Mouse (Mus musculus): ENCODE measurements around the gene Slc7a11.
"Not testable (repeated sequence)": the region's sequence is repeated elsewhere in the genome, so short reads cannot be mapped to it uniquely, and the experiment has no call there.

Gene Slc7a11

GRCm38 (mm10) chr3:50443421-50443916, at the start of gene Slc7a11:
Gene Slc7a11, minus strand, starts transcription at chr3:50443614.
- DNase-seq, result peak; percentile 42 to 60

DNA sequence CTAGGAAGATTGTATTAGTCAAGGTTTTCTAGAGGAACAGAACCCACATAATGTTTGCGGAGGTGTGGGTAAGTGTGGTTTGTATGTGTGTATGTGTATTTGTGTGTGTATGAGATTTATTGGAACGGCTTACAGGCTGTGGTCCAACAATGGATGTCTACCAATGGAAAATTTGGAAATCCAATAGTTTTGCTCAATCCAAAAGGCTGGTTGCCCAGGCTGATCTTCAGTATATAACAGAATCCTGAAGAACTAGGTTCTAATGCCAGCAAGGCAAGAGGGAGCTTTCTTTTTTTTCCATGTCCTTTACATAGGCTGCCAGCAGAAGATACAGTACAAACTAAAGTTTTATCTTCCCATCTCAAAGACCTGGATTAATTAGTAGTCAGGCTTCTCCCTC, 48.3 kb upstream of the Slc7a11 start:
- DNase-seq, result no peak

DNA sequence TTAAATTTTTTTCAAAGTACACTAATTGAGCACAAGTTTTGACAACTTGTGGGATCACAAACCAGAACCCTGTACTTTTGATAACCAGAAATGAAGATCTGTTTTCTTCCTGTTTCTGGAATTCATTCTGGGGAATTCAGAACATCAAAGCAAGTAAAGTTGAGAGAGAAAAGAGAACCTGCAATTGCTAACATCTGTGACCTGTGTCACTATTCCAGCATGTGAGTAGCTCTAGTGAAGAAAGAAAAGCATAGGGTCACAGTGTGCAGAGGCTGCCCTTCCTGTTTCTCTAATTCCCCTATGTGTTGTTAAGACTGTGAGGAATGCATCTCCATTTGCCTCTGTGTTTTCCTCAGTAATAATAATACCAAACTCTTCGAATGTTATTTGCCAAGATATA, 40.7 kb upstream of the Slc7a11 start:
- DNase-seq, result no peak

DNA sequence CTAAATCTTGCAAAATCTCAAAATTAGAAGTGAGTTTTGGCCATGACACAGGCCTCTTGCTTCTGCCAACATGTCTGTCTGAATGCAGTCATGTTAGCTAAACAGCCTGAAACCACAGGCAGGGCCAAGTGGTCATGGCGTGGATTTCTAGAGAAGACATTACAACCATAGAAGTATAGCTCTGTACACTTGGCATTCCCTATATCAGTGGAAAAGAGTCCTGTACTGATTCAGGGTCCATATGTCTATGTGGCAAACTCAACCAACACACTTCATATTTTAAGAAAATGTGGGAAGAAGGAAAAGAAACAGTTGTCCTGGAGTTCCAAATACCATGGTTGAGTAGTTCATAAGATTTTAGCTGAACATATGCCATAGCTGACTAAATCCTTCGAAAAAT, 18.8 kb upstream of the Slc7a11 start:
- DNase-seq, result no peak

- no peak for DNase-seq
Observed at GRCm38 (mm10) chr3:50457136-50457535, 13.7 kb upstream of the Slc7a11 start.

GRCm38 (mm10) chr3:50456564-50456963, 13.2 kb upstream of the Slc7a11 start:
- no peak for DNase-seq

DNA sequence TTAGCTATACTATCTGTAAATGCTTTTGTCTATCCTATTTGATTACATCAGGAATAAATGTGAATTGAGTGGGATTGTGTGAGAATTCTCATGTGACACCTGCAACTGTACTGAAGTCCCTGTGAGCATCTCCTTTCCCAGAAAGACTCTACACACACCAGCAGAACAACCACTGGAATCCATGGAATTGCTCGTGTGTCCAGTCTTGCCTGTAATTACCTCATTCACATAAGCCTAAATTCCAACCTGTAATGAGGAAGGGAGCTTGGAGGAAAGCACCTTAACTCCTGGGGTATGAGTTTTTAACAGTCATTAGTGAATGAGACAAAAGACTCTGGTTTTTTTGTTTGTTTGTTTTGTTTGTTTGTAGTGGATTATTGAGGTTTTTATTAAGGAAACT, 12.6 kb upstream of the Slc7a11 start:
- no peak for DNase-seq

- DNase-seq, result no peak
Observed at GRCm38 (mm10) chr3:50445050-50445775, 1.8 kb upstream of the Slc7a11 start.

DNA sequence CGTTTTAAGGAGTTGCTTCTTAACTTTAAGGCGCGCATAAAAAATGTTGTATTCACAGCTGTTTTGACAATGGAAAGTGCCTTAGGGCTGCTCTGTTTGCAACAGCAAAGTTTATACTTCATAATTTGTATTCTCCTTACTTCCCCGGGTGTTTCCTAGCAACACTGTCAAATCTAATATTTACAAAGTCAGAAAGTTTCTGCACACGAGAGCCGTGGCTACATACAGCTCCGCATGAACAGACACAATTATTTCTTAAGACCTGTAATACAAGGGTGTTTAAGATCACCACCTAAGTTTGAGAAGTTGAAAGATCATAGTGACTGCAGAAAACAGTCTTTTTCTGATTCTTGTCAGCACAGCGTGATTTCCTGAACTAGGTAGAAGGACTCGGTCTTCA, 528 bp upstream of the Slc7a11 start:
- DNase-seq, result no peak

DNA sequence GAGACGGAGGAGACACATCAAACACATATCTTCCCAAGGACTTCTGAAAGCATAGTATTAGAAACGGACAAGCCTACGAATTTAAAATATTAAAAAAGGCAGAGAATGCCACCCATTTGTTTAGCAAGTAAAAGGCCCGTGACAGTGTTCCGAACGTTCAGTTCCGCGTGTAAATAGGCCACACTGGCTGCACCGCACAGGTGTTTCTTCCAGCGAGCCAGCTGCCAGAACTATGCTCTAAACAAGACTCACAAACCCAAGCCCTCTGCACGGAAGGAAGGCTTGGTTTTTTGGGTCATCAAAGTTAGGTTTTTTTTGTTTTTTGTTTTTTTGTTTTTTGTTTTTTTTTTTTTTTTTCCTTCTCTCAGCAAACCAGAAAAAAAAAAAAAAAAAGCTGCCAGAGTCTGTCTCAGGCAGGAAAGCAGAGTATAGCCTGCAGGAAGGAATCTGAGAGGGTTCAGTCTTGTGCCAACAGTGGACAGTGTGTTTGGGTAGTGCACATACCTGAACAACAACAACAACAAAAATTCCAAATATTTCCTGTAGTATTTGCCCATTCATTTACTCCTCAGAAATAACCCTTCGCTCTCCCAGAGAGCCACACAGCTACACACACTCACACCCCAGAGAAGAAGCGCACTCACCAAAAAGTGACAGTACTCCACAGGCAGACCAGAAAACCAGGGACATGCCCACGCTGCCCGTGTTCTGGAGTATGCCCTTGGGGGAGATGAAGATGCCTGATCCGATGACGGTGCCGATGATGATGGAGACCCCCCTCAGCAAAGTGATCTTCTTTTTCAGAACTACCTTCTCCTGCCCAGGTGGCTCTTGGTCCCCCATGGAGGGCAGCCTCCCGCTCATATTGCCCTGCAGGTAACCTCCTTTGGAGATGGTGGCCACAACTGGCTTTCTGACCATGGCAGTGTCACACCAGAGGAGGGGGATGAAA, 797 bp downstream of the Slc7a11 start:
- no peak for DNase-seq

DNA sequence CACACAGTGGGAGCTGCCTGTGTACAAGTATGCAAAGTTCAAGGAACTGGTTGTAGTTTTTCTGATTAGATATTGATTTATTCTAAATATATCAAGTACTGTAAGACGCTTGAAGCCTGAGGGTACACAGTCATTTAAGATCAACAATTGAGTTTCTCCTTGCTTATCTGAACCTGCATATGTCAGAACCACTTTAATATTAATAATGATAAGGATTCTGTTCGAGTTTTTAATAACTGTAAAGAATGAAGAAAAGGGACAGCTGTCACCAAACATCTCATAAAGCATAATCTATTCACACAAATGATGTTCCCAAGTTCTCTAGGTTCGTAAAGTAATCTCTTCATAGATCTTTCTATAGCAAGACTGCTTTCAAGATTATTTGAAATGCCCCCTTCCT, 2.1 kb downstream of the Slc7a11 start:
- DNase-seq, result no peak

DNA sequence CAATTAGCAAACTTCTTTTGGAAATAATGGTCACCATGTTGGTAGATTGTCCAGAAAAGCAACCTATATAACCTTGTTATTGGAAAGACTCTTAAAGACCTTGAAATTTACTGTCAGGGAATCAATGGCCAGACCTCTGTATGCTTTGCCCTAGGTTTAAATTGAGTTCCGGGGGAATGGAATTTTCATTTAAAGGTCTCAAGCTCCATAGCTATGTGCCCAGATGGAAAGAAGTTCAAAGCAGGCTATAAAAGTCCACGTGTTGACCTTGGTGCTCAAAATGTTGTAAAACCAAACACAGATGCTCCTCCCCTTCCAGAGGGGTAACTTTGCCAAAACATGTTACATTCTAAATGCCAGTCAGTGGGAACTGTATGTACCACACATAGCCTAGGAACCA, 3.0 kb downstream of the Slc7a11 start:
- DNase-seq, result no peak

DNA sequence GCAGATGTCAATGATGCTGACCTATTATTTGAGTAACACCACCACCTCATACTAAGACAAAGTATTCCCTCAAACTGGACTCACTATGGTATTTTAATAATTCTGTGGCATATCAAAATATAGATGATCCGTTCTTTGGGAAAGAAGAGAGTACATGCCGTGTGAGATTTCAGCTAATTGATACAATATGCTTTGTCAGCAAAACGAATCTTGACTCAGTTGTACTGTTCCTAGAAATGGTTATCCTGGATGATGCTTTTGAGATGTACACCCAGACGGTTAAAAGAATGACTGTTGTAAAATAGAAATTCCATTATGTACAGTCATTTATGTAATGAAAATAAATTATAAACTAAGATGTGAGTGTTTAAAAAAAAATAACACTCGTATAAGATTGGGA, 4.0 kb downstream of the Slc7a11 start:
- no peak for DNase-seq

DNA sequence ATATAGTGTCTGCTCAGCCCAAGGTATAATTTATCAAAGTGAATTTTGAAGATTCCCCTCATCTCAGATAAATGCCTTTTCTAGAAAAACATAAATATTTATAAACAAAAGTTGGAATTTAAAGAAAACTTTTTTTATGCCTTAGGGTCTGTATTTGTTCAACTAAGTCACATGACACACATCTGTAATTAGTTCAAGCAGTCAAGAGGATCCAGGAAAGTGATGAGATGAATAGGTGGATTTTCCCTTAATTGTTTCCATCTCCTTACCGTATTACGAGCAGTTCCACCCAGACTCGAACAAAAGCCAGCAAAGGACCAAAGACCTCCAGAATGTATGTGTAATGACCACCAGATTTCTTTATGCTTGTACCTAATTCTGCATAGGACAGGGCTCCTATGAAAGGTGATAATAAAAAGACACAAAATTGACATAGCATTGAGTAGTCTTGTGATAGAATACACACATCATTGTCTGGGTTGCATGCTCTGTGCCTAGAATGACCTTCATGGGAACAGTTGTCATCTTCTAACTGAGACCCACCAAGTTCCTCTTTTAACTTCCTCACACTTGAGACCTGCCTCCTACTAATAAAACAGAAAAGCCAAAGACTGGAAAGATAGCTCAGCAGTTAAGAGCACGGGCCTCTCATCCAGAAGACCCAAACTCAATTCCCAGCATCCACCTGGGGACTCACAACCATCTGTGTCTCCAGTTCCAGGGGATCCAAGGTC, 4.7 kb downstream of the Slc7a11 start:
- DNase-seq, result no peak

GRCm38 (mm10) chr3:50438081-50438480, 5.3 kb downstream of the Slc7a11 start:
- DNase-seq, result not testable (repeated sequence)

- DNase-seq, result not testable (repeated sequence)
Observed at GRCm38 (mm10) chr3:50436409-50436808, 7.0 kb downstream of the Slc7a11 start.

- no peak for DNase-seq
Observed at GRCm38 (mm10) chr3:50433831-50434230, 9.6 kb downstream of the Slc7a11 start.

GRCm38 (mm10) chr3:50430811-50431210, 12.6 kb downstream of the Slc7a11 start:
- DNase-seq, result no peak

DNA sequence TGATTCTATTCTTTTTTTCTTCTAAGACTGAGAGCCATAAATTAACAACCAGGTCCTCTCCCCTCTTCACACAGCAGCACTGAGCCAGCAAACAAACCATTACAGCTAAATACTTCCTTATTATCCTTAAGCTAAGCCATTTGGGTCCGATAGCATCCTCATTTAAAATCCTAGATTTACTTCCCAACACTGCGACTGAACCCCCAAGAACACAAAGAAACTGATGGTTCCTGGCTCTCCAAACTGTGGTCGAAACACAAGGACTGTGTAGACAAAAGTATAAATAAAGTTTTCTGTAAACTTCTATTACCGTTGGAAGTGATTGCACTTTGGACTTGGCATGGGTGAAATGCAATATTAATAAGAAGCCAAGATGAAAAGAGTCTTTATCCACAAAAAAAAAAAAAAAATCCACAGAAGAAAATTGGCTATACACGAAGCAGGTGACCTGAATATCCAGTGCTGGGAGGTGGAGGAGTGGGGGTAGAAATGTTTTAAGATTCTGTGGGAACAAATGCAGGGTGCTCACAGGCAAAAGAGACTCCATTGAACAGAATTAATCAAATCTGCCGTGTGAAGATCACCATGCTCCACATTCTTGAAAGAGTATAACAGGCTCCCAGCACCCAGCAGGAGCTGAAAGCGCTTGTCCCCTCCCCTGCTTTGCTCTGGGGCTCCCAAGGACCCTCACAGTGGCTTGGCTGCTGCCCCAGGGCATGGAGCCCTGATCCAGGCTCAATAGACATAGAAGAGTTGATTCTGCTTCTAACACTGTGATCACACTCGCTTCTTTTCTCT, 21.7 kb downstream of the Slc7a11 start:
- DNase-seq, result no peak

DNA sequence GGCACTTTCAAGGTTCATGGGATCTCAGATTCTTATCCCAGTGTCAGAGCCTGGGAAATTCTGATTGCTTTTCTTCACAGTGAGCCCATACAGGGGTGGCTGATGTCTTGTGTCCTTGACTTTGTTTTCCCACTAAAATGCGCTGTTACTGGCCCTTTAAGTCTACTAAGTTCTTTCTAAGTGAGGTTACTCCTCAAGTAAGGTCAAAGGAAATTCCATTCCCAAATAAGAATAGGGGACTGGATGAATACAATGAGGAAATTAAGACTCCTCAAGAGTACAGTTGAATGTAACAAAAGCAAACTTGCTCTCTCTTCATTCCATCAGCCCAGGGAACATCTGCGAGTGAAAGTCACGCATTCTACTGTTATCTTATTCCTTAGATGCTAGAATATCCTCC, 24.3 kb downstream of the Slc7a11 start:
- DNase-seq, result no peak

DNA sequence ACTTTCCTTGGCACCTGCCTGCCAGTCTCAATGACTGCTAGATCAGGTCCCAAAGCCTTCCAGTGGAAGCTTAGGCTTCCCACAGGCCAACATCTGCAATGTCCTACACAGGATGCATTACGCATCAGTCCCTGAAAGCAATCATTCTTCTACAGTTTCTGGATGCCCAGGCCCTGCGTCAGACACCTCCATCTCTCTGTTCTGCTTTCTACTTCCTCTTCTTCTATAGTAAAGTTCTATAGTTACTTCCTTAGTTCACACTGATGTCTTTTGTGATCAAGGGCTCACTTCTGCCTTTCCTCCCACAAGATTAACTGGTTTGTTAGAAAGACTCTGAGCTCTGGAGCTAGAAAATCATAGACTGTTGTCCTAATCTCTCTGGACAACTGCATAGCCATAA, 36.6 kb downstream of the Slc7a11 start:
- DNase-seq, result peak; percentile 6 to 15

GRCm38 (mm10) chr3:50405915-50406314, 37.5 kb downstream of the Slc7a11 start:
- DNase-seq, result no peak
